Mouse (Mus musculus) spleen, adult 2 months (tissue): ENCODE measurements around the gene Sars. TPM values are rescaled to one million over a fixed set of nuclear protein-coding genes. Genes with fewer than 3 reads are reported as not detected.

Source experiments
- DNase-seq, 2 experiments: peaks; one replicate each; pipeline versions ENCODE4 v3.0.0 to v3.0.0-alpha.2; 2012 to 2021; ENCODE audit warnings: low spot score in 2 of 2, low read depth in 1 of 2
- H3K27ac ChIP-seq: fragments of 200-500 bp; 2 replicates; pipeline ENCODE4 v1.5.1; 2012; ENCODE audit warnings: low read length, inconsistent platforms; ENCODE audit not compliant: insufficient read depth
- H3K27me3 ChIP-seq: fragments of 200-500 bp; 2 replicates; pipeline ENCODE4 v1.6.1; 2012; ENCODE audit warnings: mild to moderate bottlenecking, moderate library complexity, low read length, inconsistent platforms; ENCODE audit not compliant: control insufficient read depth, insufficient read depth
- H3K36me3 ChIP-seq: fragments of 200-500 bp; 2 replicates; pipeline ENCODE4 v1.6.1; 2012; ENCODE audit warnings: mild to moderate bottlenecking, low read length, inconsistent platforms; ENCODE audit not compliant: control insufficient read depth, insufficient read depth
- H3K4me1 ChIP-seq: fragments of 200-500 bp; 2 replicates; pipeline ENCODE4 v1.6.1; 2011; ENCODE audit warnings: inconsistent platforms; ENCODE audit not compliant: control insufficient read depth, insufficient read depth, insufficient read length
- H3K4me3 ChIP-seq: fragments of 200-500 bp; 2 replicates; pipeline ENCODE4 v1.5.1; 2011; ENCODE audit warnings: mild to moderate bottlenecking, inconsistent platforms; ENCODE audit not compliant: insufficient read depth, insufficient read length; ENCODE audit errors: extremely low read depth
- CTCF ChIP-seq: fragments of 200-500 bp; IDR thresholded peaks from 2 replicates; pipeline ENCODE4 v1.5.1; 2011; ENCODE audit warnings: mild to moderate bottlenecking, inconsistent platforms; ENCODE audit not compliant: insufficient read depth, insufficient read length, insufficient replicate concordance; ENCODE audit errors: extremely low read depth
- POLR2A ChIP-seq: fragments of 200-500 bp; IDR thresholded peaks from 2 replicates; pipeline ENCODE4 v1.6.1; 2011; ENCODE audit warnings: low read depth, low read length, inconsistent platforms
- WGBS: fragments of 180-500 bp; shearing (Covaris S2); methylation state at CpG from one replicate; pipeline ENCODE4 v1.1.7; 2018; 5-methylcytosine and 5-hydroxymethylcytosine counted together
- polyA plus RNA-seq: library from polyadenylated mRNA; depleted of rRNA; stranded (reverse); fragments of >200 nt; gene quantifications from 2 replicates; pipeline ENCODE4 v1.2.3, GENCODE M21; 2012

Gene Sars
- polyA plus RNA-seq, 1 experiment, result 22.2 TPM

DNA sequence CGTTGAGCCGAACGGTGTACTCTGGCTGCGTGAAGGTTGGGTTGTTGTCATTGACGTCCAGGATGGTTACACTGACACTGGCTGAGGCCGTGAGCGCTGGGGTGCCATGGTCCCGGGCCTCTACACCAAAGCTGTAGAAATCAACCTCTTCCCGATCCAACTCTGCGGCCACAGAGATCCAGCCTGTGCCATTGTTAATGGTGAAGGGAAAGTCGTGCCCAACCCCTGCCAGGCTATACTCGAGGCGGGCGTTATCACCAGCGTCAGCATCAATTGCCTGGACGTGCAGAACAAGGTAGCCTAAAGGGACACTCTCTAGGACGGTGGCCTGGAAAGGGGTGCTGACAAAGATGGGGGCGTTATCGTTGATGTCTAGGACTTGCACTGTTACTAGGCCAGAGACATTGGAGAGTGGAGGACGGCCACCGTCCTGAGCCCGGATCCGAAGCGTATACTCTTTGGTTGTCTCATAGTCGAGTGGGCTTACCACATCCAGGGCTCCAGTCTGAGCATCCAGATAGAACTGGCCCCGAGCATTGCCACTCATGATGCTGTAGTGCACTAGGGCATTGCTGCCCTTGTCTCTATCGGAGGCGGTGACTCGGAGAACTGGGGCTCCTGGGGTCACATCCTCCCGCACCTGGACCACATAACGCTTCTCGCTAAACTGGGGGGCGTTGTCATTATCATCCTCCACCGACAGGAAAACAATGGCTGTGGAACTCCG is 31.2 kb downstream of the Sars start:
- Histone ChIP-seq H3K4me3 (no peak overlapping the region), H3K27me3 (peaks cover 3% of the 10 kb centered on the region; the same call in 1 of the 2 replicates), H3K27ac (no peak overlapping the region), H3K36me3 (no peaks in the 10 kb centered on the region), H3K4me1 (peaks cover 8% of the 10 kb centered on the region)
- DNase-seq, result no peak
- WGBS, result 95% methylated on average over 35 of the region's 35 CpGs
- TF ChIP-seq CTCF, result no peak
- TF ChIP-seq POLR2A, result no peak

DNA sequence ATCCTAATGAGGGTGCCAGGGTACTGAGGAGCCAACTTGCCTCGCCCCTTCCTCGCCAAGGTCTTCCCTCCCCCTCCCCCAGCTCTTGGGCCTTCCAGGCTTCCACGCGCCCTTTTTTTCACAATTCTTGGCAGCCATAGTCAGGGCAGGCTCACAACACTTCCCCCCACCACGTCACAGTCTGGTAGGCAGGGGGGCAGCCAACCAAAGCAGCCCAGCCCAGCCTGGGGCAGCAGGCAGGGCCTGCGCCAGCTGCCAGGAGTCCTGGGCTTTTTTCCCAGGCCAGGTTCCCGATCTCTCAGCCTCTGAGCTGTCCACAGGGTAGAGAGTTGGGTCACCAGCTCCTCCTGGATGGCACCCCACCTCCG is 33.3 kb downstream of the Sars start:
- H3K27ac ChIP-seq, result no peak overlapping the region
- H3K27me3 ChIP-seq, result peaks cover 3% of the 10 kb centered on the region; the same call in 1 of the 2 replicates
- WGBS, result 73% methylated on average over 8 of the region's 8 CpGs
- no peak overlapping the region for H3K4me3 ChIP-seq
- H3K36me3 ChIP-seq, result no peaks in the 10 kb centered on the region
- TF ChIP-seq CTCF, result no peak
- TF ChIP-seq POLR2A, result no peak
- no peak for DNase-seq
- H3K4me1 ChIP-seq, result peaks cover 8% of the 10 kb centered on the region

DNA sequence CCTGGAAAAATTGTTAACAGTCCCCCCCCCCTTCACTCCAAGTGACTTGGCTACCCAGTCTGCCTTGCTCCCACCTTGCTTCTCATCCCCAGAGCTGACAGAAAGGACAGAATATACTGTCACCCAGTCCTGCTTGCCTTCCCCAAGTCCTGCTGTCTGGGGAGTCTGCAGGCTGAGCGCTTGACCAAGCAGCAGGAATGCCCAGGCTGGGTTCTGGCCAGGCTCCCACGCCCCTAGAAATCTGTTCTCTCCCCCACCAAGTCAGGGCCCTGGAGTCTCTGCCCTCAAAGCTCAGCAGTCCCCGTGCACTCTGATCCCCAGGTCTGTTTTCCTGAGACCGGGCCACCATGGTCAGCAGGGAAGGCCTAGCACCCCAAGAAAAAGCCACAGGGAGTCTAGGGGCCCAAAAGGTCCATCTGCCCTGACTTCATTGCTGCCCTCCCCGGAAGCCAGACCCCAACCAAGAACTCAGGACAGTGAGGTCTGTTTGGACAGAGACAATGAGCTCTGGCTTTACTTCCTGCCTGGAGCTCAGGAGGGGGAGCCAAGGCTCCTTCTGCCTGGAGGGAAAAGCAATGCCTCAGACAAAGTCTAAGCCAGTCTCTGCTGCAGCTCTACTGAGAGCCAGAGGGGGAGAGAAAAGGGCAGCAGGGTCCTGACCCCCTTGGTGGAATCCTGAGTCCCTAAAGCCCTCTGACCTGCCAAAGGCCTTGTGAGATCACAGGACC is 33.8 kb downstream of the Sars start:
- 83% methylated on average over 5 of the region's 5 CpGs for WGBS
- Histone ChIP-seq H3K27ac (no peak overlapping the region), H3K36me3 (no peaks in the 10 kb centered on the region), H3K27me3 (peaks cover 3% of the 10 kb centered on the region; the same call in 1 of the 2 replicates), H3K4me1 (peaks cover 8% of the 10 kb centered on the region), H3K4me3 (no peak overlapping the region)
- no peak for DNase-seq
- no peak for TF ChIP-seq POLR2A
- TF ChIP-seq CTCF, result no peak

DNA sequence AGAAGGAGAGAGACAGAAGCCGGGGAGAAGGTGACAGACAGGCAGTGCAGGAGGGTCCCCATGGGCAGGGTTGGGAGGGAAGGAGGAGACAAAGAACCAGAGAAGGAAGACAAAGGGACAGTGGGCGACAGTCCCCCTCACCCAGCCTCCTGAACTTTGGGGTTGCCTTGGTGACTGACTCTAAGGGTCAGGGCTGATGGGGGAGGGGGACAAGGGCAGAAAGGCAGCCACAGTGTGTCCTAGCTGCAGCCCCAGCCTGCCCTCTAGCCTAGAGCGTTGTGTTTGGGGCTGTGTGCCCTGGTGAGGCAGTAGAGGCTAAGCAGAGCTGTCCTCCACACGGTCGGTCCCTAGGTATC is 34.7 kb downstream of the Sars start:
- TF ChIP-seq CTCF (no peak), POLR2A (no peak)
- WGBS, result 77% methylated on average over 5 of the region's 5 CpGs
- Histone ChIP-seq H3K4me3 (no peak overlapping the region), H3K36me3 (no peaks in the 10 kb centered on the region), H3K4me1 (peaks cover 5% of the 10 kb centered on the region), H3K27me3 (0 out of 2 replicates have a peak, but pooled peaks cover 3% of the 10 kb centered on the region), H3K27ac (no peak overlapping the region)
- no peak for DNase-seq

DNA sequence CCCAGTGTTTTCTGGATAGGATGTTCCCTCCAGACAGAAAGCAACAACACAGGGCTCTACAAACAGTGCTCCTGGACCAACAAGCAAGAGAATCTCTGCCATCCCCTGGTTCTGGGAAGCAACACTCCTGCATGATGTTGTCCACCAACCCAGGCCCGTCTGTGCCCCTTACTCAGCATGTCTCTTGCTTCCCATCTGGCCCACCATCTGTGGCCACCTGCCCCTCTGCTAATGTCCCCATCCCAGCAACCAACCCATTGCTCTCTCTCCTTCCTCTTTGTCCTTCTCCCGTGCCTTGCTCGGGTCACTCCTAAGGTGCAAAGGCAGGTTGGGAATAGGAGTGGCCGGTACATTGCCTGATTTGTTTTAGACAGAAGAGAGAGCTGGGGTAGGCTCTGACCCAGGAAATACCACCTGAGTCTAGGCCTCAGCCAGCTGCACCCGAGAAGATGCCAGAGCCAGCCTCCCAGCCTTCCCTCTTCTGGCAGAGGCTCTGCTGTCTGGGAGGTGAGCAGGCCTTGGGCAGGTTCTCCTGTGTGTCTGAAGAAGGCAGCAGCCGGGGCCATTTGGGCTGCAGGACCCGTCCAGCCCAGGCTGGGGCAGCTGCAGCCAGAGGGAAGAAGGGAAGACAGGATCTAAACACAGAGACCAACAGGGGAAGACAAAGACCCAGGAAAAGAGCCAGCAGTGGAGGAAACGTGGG is 35.2 kb downstream of the Sars start:
- H3K4me3 ChIP-seq, result no peak overlapping the region
- TF ChIP-seq CTCF, result no peak
- TF ChIP-seq POLR2A, result no peak
- H3K27ac ChIP-seq, result no peak overlapping the region
- no peaks in the 10 kb centered on the region for H3K27me3 ChIP-seq
- no peaks in the 10 kb centered on the region for H3K4me1 ChIP-seq
- WGBS, result 72% methylated on average over 8 of the region's 8 CpGs
- H3K36me3 ChIP-seq, result no peaks in the 10 kb centered on the region
- DNase-seq, result no peak

DNA sequence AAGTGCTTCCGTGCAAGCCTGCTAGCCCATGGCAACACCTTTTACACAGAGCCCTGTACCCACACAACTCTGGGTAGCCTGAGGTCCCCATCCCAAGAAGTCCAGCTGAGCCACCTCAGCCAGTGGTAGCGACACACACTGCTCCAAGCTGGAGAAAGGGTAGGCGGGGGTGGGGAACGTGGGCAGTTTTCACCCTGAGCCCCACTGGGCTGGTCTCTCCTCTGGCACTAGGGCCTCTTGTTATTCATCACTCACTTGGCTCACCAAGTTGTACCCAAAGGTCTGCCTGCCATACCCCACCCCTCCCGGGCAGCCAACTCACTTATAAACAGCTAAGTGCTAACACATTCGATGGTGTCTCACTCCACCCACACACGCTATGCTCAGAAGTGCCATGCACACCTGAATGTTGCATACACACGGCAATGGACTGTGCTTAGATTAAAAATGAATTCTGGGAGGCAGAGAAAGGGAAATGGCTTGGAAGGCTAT is 36.4 kb downstream of the Sars start:
- no peak overlapping the region for H3K4me3 ChIP-seq
- 88% methylated on average over 8 of the region's 8 CpGs for WGBS
- no peak for DNase-seq
- no peaks in the 10 kb centered on the region for H3K36me3 ChIP-seq
- no peak overlapping the region for H3K27ac ChIP-seq
- H3K4me1 ChIP-seq, result no peaks in the 10 kb centered on the region
- TF ChIP-seq CTCF (no peak), POLR2A (no peak)
- H3K27me3 ChIP-seq, result no peaks in the 10 kb centered on the region
